Mouse (Mus musculus) left cerebral cortex, postnatal 25 days (tissue): ENCODE measurements around the gene Nqo1. TPM values are rescaled to one million over a fixed set of nuclear protein-coding genes. Genes with fewer than 3 reads are reported as not detected.

Source experiments
- DNase-seq, 2 experiments: peaks; one replicate each; pipeline ENCODE4 v3.0.0; 2022; ENCODE audit warnings: low spot score in 2 of 2, mixed read lengths in 1 of 2
- intact Hi-C: fragments of 180-260 bp; cut with DNase I; formaldehyde crosslinking; loops from one replicate; pipeline ENCODE4 v1.15.1; 2025
- total RNA-seq, 2 experiments: library from RNA; stranded (reverse); gene quantifications; 2 replicates each; pipeline ENCODE4 v1.2.3; 2021

Gene Nqo1
- total RNA-seq, 2 experiments from 2014 or later, result 4.1 to 4.3 TPM

DNA sequence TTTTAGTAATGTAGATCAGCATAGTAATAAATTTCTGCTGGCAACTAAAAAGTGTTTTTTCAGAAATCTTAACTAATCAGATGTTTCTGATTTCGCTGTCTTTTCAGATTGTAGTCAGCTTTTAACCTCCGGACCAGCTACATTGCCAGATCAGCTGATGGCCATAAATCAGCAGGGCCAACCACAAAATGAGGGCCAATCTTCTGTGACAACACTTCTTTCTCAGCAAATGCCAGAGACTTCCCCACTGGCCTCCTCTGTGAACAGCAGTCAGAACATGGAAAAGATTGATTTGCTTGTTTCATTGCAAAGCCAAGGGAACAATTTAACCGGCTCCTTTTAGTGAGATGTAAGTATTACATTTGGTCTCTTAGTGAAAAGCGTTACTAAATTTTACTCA, 32.7 kb downstream of the Nqo1 start:
- no peak for DNase-seq
- intact Hi-C loops, result no loop called here

Other genes with a start within 250 kb of the Nqo1 start
- 10 to 100 TPM; 54.4 to 56.2 TPM for gene Nfat5, start 109.7 kb downstream of the Nqo1 start, total RNA-seq
- 10 to 100 TPM; 34.2 to 36.8 TPM for gene Nob1, start 21.8 kb upstream of the Nqo1 start, total RNA-seq
- 10 to 100 TPM; 32.7 to 42.0 TPM for gene Wwp2, start 33.2 kb upstream of the Nqo1 start, total RNA-seq
- gene Psmd7, start 185.3 kb upstream of the Nqo1 start, total RNA-seq, result 100 to 1,000 TPM; 107 TPM